Mouse (Mus musculus): ENCODE data around the gene Skp1a. TPM values are rescaled to one million over a fixed set of nuclear protein-coding genes. Genes with fewer than 3 reads are reported as not detected.
A peak's percentile ranks its signal among the peaks of the same experiment; 100 is the strongest.

Skp1a gene
- total RNA-seq, 2 experiments from 2014 or later: 436 to 471 TPM

GRCm38 (mm10) chr11:52273183-52273941 lies 41.6 kb downstream of the Skp1a start:
- Histone ChIP-seq H3K27ac (peak overlapping the region; percentile 28; the same call in 1 of the 2 replicates), H3K4me3 (no peak overlapping the region)
- no peak for DNase-seq (ENCODE audit: extremely low spot score in 1 of 2, low spot score in 2 of 2)
- TF ChIP-seq CTCF (IDR thresholded peaks at IDR 0.05): no peak
- intact Hi-C loops (cut with DNase I): no loop called here

GRCm38 (mm10) chr11:52273942-52274330 lies 42.1 kb downstream of the Skp1a start:
- no peak overlapping the region for H3K4me3 ChIP-seq
- H3K27ac ChIP-seq: no peak overlapping the region
- no peak for TF ChIP-seq CTCF (IDR thresholded peaks at IDR 0.05)
- DNase-seq (ENCODE audit: extremely low spot score in 1 of 2, low spot score in 2 of 2): no peak
- intact Hi-C loops (cut with DNase I): no loop called here

- Histone ChIP-seq H3K27ac (no peak overlapping the region), H3K4me3 (no peak overlapping the region)
- DNase-seq (ENCODE audit: extremely low spot score in 1 of 2, low spot score in 2 of 2): no peak
- TF ChIP-seq CTCF (IDR thresholded peaks at IDR 0.05): no peak
- intact Hi-C loops (cut with DNase I): no loop called here
These were observed 42.8 kb downstream of the Skp1a start for GRCm38 (mm10) chr11:52274456-52275112.

GRCm38 (mm10) chr11:52275366-52275765 lies 43.6 kb downstream of the Skp1a start:
- intact Hi-C loops (cut with DNase I): no loop called here
- no peak overlapping the region for H3K27ac ChIP-seq
- TF ChIP-seq CTCF (IDR thresholded peaks at IDR 0.05): no peak
- DNase-seq (ENCODE audit: extremely low spot score in 1 of 2, low spot score in 2 of 2): no peak
- no peak overlapping the region for H3K4me3 ChIP-seq

DNA sequence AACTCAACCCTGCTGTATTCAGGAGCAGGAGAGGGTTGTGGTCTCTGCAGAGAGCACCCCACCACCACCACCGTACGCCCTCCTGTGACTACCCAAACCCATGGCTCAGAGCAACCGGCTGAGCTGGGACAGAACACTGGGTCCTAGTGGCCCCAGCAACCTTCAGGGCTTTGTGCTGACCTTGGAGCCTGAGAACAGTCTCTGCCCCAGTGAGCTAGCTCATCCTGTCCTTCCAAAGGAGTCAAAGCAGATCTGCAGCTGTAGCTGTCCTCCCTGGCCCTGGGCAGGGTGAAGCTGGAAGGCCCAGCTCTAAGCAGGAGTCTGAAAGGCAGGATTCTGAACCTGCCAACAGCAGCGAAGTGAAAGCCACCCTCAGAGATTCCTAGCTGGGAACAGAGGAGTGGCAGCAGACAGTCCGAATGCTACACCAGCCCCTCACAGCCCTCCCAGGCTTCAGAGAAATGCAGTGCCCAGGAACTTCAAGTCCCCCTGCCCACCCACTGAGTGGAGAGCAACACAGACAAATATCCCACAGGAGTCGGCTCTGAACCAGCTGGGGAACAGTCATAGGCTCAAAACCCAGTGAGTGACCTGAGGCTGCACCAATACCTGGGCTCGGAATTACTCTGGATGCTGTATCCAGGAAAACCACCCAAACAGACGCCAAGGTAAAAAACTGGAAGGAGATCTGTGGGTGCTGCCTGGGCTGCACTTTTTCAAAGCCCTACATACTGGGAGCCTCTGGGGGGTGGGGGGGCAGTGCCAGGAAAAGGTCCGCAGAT lies 44.2 kb downstream of the Skp1a start:
- intact Hi-C loops (cut with DNase I): no loop called here
- Histone ChIP-seq H3K27ac (no peak overlapping the region), H3K4me3 (no peak overlapping the region)
- DNase-seq (ENCODE audit: extremely low spot score in 1 of 2, low spot score in 2 of 2): no peak
- no peak for TF ChIP-seq CTCF (IDR thresholded peaks at IDR 0.05)

GRCm38 (mm10) chr11:52276961-52277391 lies 45.2 kb downstream of the Skp1a start:
- H3K27ac ChIP-seq: no peak overlapping the region
- no peak overlapping the region for H3K4me3 ChIP-seq
- no peak for TF ChIP-seq CTCF (IDR thresholded peaks at IDR 0.05)
- DNase-seq (ENCODE audit: extremely low spot score in 1 of 2, low spot score in 2 of 2): no peak
- intact Hi-C loops (cut with DNase I): no loop called here

- DNase-seq (ENCODE audit: extremely low spot score in 1 of 2, low spot score in 2 of 2): no peak
- H3K4me3 ChIP-seq: no peak overlapping the region
- TF ChIP-seq CTCF (IDR thresholded peaks at IDR 0.05): no peak
- H3K27ac ChIP-seq: no peak overlapping the region
- intact Hi-C loops (cut with DNase I): no loop called here
These were observed 45.8 kb downstream of the Skp1a start for GRCm38 (mm10) chr11:52277433-52278150.

- intact Hi-C loops (cut with DNase I): no loop called here
- Histone ChIP-seq H3K27ac (no peak overlapping the region), H3K4me3 (no peak overlapping the region)
- no peak for DNase-seq (ENCODE audit: extremely low spot score in 1 of 2, low spot score in 2 of 2)
- no peak for TF ChIP-seq CTCF (IDR thresholded peaks at IDR 0.05)
These were observed 46.4 kb downstream of the Skp1a start for GRCm38 (mm10) chr11:52278164-52278563.

DNA sequence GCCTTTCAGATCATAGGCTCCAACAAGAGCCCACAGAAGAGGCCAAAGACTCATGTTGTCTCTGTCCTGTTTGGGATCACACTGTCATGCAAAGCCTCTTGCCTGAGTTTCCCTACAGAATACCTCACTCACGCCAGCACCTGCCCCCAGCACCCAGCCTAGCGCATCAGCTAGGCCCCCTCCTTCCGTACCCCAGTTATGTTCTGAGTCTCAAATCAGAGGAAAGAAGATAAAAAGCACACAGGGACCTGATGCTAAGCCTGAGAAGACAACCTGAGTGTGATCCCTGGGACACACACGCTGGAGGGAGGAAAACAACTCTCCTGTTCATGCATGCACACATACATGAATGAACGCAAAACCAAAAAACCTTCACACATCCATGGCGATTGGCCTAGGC lies 47.2 kb downstream of the Skp1a start:
- no peak for DNase-seq (ENCODE audit: extremely low spot score in 1 of 2, low spot score in 2 of 2)
- TF ChIP-seq CTCF (IDR thresholded peaks at IDR 0.05): no peak
- no peak overlapping the region for H3K4me3 ChIP-seq
- intact Hi-C loops (cut with DNase I): no loop called here
- no peak overlapping the region for H3K27ac ChIP-seq

- intact Hi-C loops (cut with DNase I): no loop called here
- Histone ChIP-seq H3K4me3 (no peak overlapping the region), H3K27ac (no peak overlapping the region)
- TF ChIP-seq CTCF (IDR thresholded peaks at IDR 0.05): no peak
- DNase-seq (ENCODE audit: extremely low spot score in 1 of 2, low spot score in 2 of 2): no peak
These were observed 47.9 kb downstream of the Skp1a start for GRCm38 (mm10) chr11:52279611-52280145.

Measured in left cerebral cortex, adult 2 months (tissue).